ENCODE assay signal across 30 mouse cellular contexts in genomic region chr19:25445842-25446241, GRCm38 (mm10). TPM values are rescaled to one million over a fixed set of nuclear protein-coding genes. Genes with fewer than 3 reads are reported as not detected.
DNase-seq lines count a peak whose midpoint lies in the region; ATAC-seq lines count a peak whose summit lies in the region.
"Had no signal": no experiment of that assay in that cellular context is flagged by ENCODE, and none has a peak within 500 bp of the region (broad histone marks: within the 10 kb centered on the region; RNA-seq: fewer than 3 reads in every experiment).

No protein-coding gene starts in this region.

- ATAC-seq in midbrain, embryonic 11.5 days (ENCODE audit: low FRiP score), result no peak
- ATAC-seq in midbrain, embryonic 13.5 days, result no peak
- peak; percentile 88 for ATAC-seq in common myeloid progenitor, adult 5-6 weeks (replicated peaks; ENCODE audit: low read depth, poor library complexity, severe bottlenecking)
- 0 out of 2 replicates have a peak, but pooled peaks have one; percentile 35 for ATAC-seq in megakaryocyte, adult 5-6 weeks (ENCODE audit: poor library complexity, severe bottlenecking)
- no peak for ATAC-seq in forebrain, embryonic 12.5 days (ENCODE audit: low FRiP score)
- ATAC-seq: activated CD4-positive, CD25-positive, alpha-beta regulatory T cell, adult 4 months; forebrain, embryonic 15.5 days; inflammation-experienced regulatory T-cells, adult 6 months; intestine, embryonic 16.5 days had no signal

- no peaks in the 10 kb centered on the region for H3K36me3 ChIP-seq in midbrain, embryonic 11.5 days (ENCODE audit: control insufficient read depth, insufficient read depth, low read length)
- H3K36me3 ChIP-seq in midbrain, embryonic 13.5 days, result no peaks in the 10 kb centered on the region
- no peaks in the 10 kb centered on the region for H3K36me3 ChIP-seq in forebrain, embryonic 12.5 days (replicated peaks)
- H3K36me3 ChIP-seq: forebrain, embryonic 15.5 days had no signal

- no peak overlapping the region for H3K9ac ChIP-seq in midbrain, embryonic 11.5 days (ENCODE audit: low read length)
- no peak overlapping the region for H3K9ac ChIP-seq in midbrain, embryonic 13.5 days (replicated peaks)
- no peak overlapping the region for H3K9ac ChIP-seq in forebrain, embryonic 12.5 days
- H3K9ac ChIP-seq: forebrain, embryonic 15.5 days; hindbrain, embryonic 14.5 days had no signal

- H3K4me2 ChIP-seq in midbrain, embryonic 11.5 days, result no peak overlapping the region
- no peak overlapping the region for H3K4me2 ChIP-seq in midbrain, embryonic 13.5 days (replicated peaks)
- H3K4me2 ChIP-seq in forebrain, embryonic 12.5 days, result no peak overlapping the region
- H3K4me2 ChIP-seq: forebrain, embryonic 15.5 days; heart, embryonic 11.5 days; hindbrain, embryonic 14.5 days had no signal

- H3K27ac ChIP-seq in midbrain, embryonic 11.5 days (ENCODE audit: low read depth, low read length), result no peak overlapping the region
- no peak overlapping the region for H3K27ac ChIP-seq in midbrain, embryonic 13.5 days
- H3K27ac ChIP-seq in forebrain, embryonic 12.5 days, result no peak overlapping the region
- H3K27ac ChIP-seq: forebrain, embryonic 15.5 days; hindbrain, embryonic 14.5 days; hindbrain, postnatal 0 days had no signal

- H3K27me3 ChIP-seq in midbrain, embryonic 11.5 days (ENCODE audit: control insufficient read depth, insufficient read depth, low read length), result no peaks in the 10 kb centered on the region
- 0 out of 2 replicates have a peak, but pooled peaks cover 7% of the 10 kb centered on the region for H3K27me3 ChIP-seq in midbrain, embryonic 13.5 days
- H3K27me3 ChIP-seq in forebrain, embryonic 12.5 days, result peaks cover 3% of the 10 kb centered on the region; the same call in 1 of the 2 replicates
- H3K27me3 ChIP-seq: forebrain, embryonic 15.5 days had no signal

- H3K4me1 ChIP-seq in midbrain, embryonic 11.5 days (ENCODE audit: control insufficient read depth, insufficient read depth, low read length), result no peaks in the 10 kb centered on the region
- no peaks in the 10 kb centered on the region for H3K4me1 ChIP-seq in midbrain, embryonic 13.5 days (replicated peaks)
- H3K4me1 ChIP-seq in forebrain, embryonic 12.5 days, result no peaks in the 10 kb centered on the region
- H3K4me1 ChIP-seq: forebrain, embryonic 15.5 days had no signal

- H3K9me3 ChIP-seq in midbrain, embryonic 11.5 days (ENCODE audit: control insufficient read depth, low read length), result no peaks in the 10 kb centered on the region
- H3K9me3 ChIP-seq in midbrain, embryonic 13.5 days, result no peaks in the 10 kb centered on the region
- no peaks in the 10 kb centered on the region for H3K9me3 ChIP-seq in forebrain, embryonic 12.5 days
- H3K9me3 ChIP-seq: forebrain, embryonic 15.5 days had no signal

- DNase-seq in midbrain, embryonic 11.5 days (ENCODE audit: low spot score, missing footprints), result peak; percentile 60
- DNase-seq in embryo, embryonic 9.5 days (ENCODE audit: extremely low spot score), result no peak
- DNase-seq in frontal cortex, postnatal 10 days (ENCODE audit: low spot score in 2 of 2), result no peak
- DNase-seq: adrenal gland, postnatal 10 days; adrenal gland, postnatal 36 days; cerebellum, adult 11 months; cerebellum, adult 2 months; cerebellum, adult 9-11 months; cerebellum, postnatal 25 days; embryo, embryonic 11 days; gastrocnemius, postnatal 10 days; gastrocnemius, postnatal 36 days; heart, adult 18-20 months; heart, postnatal 36 days; kidney, adult 18-20 months had no signal

- whole genome bisulfite sequencing in midbrain, embryonic 11.5 days, result 65% methylated on average over 8 of the region's 8 CpGs
- WGBS in midbrain, embryonic 13.5 days, result 68% methylated on average over 8 of the region's 8 CpGs
- 70% methylated on average over 8 of the region's 8 CpGs for WGBS in forebrain, embryonic 12.5 days

- no peak overlapping the region for H3K4me3 ChIP-seq in midbrain, embryonic 11.5 days (ENCODE audit: low read depth, low read length)
- no peak overlapping the region for H3K4me3 ChIP-seq in midbrain, embryonic 13.5 days (replicated peaks)
- no peak overlapping the region for H3K4me3 ChIP-seq in forebrain, embryonic 12.5 days (replicated peaks)
- H3K4me3 ChIP-seq: forebrain, embryonic 15.5 days had no signal

RNA-seq across cellular contexts. Expression of gene Dmrt1, which starts 59.6 kb away (rescaled TPM):
- not detected in 2 replicates for polyA plus RNA-seq in midbrain, embryonic 11.5 days (2014; fragmentation: Nextera tagmentation; extraction: Ambion mirVana)
- polyA plus RNA-seq in midbrain, embryonic 13.5 days (2015; fragmentation: Nextera tagmentation; extraction: Ambion mirVana), result 0.07 TPM in 1 of 2 replicates, not detected in the other
- total RNA-seq in common myeloid progenitor, adult 5-6 weeks (2017), result not detected in 2 replicates
- not detected in 2 replicates for total RNA-seq in megakaryocyte, adult 5-6 weeks (2015)
- total RNA-seq in megakaryocyte, adult 5-6 weeks (2017), result not detected in 2 replicates
- 1.00 and 1.5 TPM in 2 replicates for polyA plus RNA-seq in forebrain, embryonic 12.5 days (2016; fragmentation: Nextera tagmentation; extraction: Ambion mirVana)
- total RNA-seq: adrenal gland, postnatal 10 days; adrenal gland, postnatal 36 days; gastrocnemius, adult 18-20 months; gastrocnemius, postnatal 10 days; gastrocnemius, postnatal 36 days; heart, adult 18-20 months; heart, postnatal 36 days; hindbrain, postnatal 0 days had no signal
- polyA plus RNA-seq: activated CD4-positive, CD25-positive, alpha-beta regulatory T cell, adult 4 months; cerebellum, adult 2 months; cortical plate, adult 2 months; heart, embryonic 14.5 days; heart, postnatal 0 days; hindbrain, embryonic 14.5 days; hindbrain, postnatal 0 days; inflammation-experienced regulatory T-cells, adult 6 months; intestine, embryonic 16.5 days had no signal

Comparison
In these comparisons a context has a peak if more than half of its experiments do, and no peak if none do; other contexts are left out.
1. ATAC-seq: peak in common myeloid progenitor, adult 5-6 weeks (single experiment) and megakaryocyte, adult 5-6 weeks (single experiment); none in midbrain, embryonic 11.5 days (single experiment), midbrain, embryonic 13.5 days (single experiment) and forebrain, embryonic 12.5 days (single experiment).